Mouse (Mus musculus): Measurements from ENCODE around the gene Fto.

Fto gene

GRCm38 (mm10) chr8:91448667-91449329 is 135.5 kb downstream of the Fto start:
- DNase-seq (ENCODE audit: low spot score) = no peak

GRCm38 (mm10) chr8:91454926-91455325 is 141.6 kb downstream of the Fto start:
- no peak for DNase-seq (ENCODE audit: low spot score)

GRCm38 (mm10) chr8:91455591-91455990 is 142.3 kb downstream of the Fto start:
- DNase-seq (ENCODE audit: low spot score) = no peak

GRCm38 (mm10) chr8:91458016-91458415 is 144.7 kb downstream of the Fto start:
- DNase-seq (ENCODE audit: low spot score) = no peak

GRCm38 (mm10) chr8:91460965-91461364 is 147.6 kb downstream of the Fto start:
- DNase-seq (ENCODE audit: low spot score) = no peak

GRCm38 (mm10) chr8:91463757-91464156 is 150.4 kb downstream of the Fto start:
- DNase-seq (ENCODE audit: low spot score) = no peak

GRCm38 (mm10) chr8:91467463-91467862 is 154.1 kb downstream of the Fto start:
- no peak for DNase-seq (ENCODE audit: low spot score)

GRCm38 (mm10) chr8:91467881-91468534 is 154.7 kb downstream of the Fto start:
- no peak for DNase-seq (ENCODE audit: low spot score)

- DNase-seq (ENCODE audit: low spot score) = no peak
Observed at GRCm38 (mm10) chr8:91469441-91469840, 156.1 kb downstream of the Fto start.

GRCm38 (mm10) chr8:91474731-91475279 is 161.5 kb downstream of the Fto start:
- no peak for DNase-seq (ENCODE audit: low spot score)

GRCm38 (mm10) chr8:91476988-91477387 is 163.7 kb downstream of the Fto start:
- no peak for DNase-seq (ENCODE audit: low spot score)

- no peak for DNase-seq (ENCODE audit: low spot score)
Observed at GRCm38 (mm10) chr8:91477471-91477870, 164.1 kb downstream of the Fto start.

- DNase-seq (ENCODE audit: low spot score) = no peak
Observed at GRCm38 (mm10) chr8:91482511-91482910, 169.2 kb downstream of the Fto start.

GRCm38 (mm10) chr8:91486394-91486793 is 173.1 kb downstream of the Fto start:
- DNase-seq (ENCODE audit: low spot score) = no peak

GRCm38 (mm10) chr8:91487456-91487855 is 174.1 kb downstream of the Fto start:
- DNase-seq (ENCODE audit: low spot score) = no peak

GRCm38 (mm10) chr8:91488086-91488783 is 174.9 kb downstream of the Fto start:
- peak; percentile 46 for DNase-seq (ENCODE audit: low spot score)

- DNase-seq (ENCODE audit: low spot score) = no peak
Observed at GRCm38 (mm10) chr8:91488784-91489450, 175.6 kb downstream of the Fto start.

GRCm38 (mm10) chr8:91490065-91490464 is 176.7 kb downstream of the Fto start:
- no peak for DNase-seq (ENCODE audit: low spot score)

GRCm38 (mm10) chr8:91493373-91493772 is 180.0 kb downstream of the Fto start:
- DNase-seq (ENCODE audit: low spot score) = no peak

GRCm38 (mm10) chr8:91494501-91495259 is 181.4 kb downstream of the Fto start:
- DNase-seq (ENCODE audit: low spot score) = no peak

- DNase-seq (ENCODE audit: low spot score) = no peak
Observed at GRCm38 (mm10) chr8:91495260-91495601, 181.9 kb downstream of the Fto start.

- no peak for DNase-seq (ENCODE audit: low spot score)
Observed at GRCm38 (mm10) chr8:91496000-91496399, 182.7 kb downstream of the Fto start.
